Mouse (Mus musculus): ENCODE results near the gene Foxa3.

Foxa3 gene

GRCm38 (mm10) chr7:19028067-19028466 lies 4.7 kb upstream of the Foxa3 start:
- peak; percentile 54 for DNase-seq (ENCODE audit: low read depth, low spot score)

- DNase-seq (ENCODE audit: low read depth, low spot score), result peak; percentile 59
Observed at GRCm38 (mm10) chr7:19024581-19025255, 1.4 kb upstream of the Foxa3 start.

- DNase-seq (ENCODE audit: low read depth, low spot score), result peak; percentile 97
Observed at GRCm38 (mm10) chr7:19024096-19024506, 763 bp upstream of the Foxa3 start, which contains the start of gene Sympk. Gene Sympk (plus strand): TSS chr7:19024377.

- no peak for DNase-seq (ENCODE audit: low read depth, low spot score)
Observed at GRCm38 (mm10) chr7:19022189-19022958, 964 bp downstream of the Foxa3 start.

- no peak for DNase-seq (ENCODE audit: low read depth, low spot score)
Observed at GRCm38 (mm10) chr7:19021048-19021447, 2.3 kb downstream of the Foxa3 start.

- no peak for DNase-seq (ENCODE audit: low read depth, low spot score)
Observed at GRCm38 (mm10) chr7:19017909-19018308, 5.4 kb downstream of the Foxa3 start.

- DNase-seq (ENCODE audit: low read depth, low spot score), result no peak
Observed at GRCm38 (mm10) chr7:19016042-19016441, 7.3 kb downstream of the Foxa3 start.

- no peak for DNase-seq (ENCODE audit: low read depth, low spot score)
Observed at GRCm38 (mm10) chr7:19014452-19014851, 8.9 kb downstream of the Foxa3 start.

- no peak for DNase-seq (ENCODE audit: low read depth, low spot score)
Observed at GRCm38 (mm10) chr7:19012882-19013281, 10.5 kb downstream of the Foxa3 start.

GRCm38 (mm10) chr7:19012025-19012621 lies 11.2 kb downstream of the Foxa3 start:
- no peak for DNase-seq (ENCODE audit: low read depth, low spot score)

- DNase-seq (ENCODE audit: low read depth, low spot score), result no peak
Observed at GRCm38 (mm10) chr7:19010581-19010980, 12.8 kb downstream of the Foxa3 start.

GRCm38 (mm10) chr7:19007026-19007977 lies 16.0 kb downstream of the Foxa3 start:
- no peak for DNase-seq (ENCODE audit: low read depth, low spot score)

GRCm38 (mm10) chr7:19006476-19006875 lies 16.9 kb downstream of the Foxa3 start:
- DNase-seq (ENCODE audit: low read depth, low spot score), result peak; percentile 88

GRCm38 (mm10) chr7:19005417-19006121 lies 17.8 kb downstream of the Foxa3 start:
- DNase-seq (ENCODE audit: low read depth, low spot score), result no peak

- DNase-seq (ENCODE audit: low read depth, low spot score), result peak; percentile 50
Observed at GRCm38 (mm10) chr7:19004631-19005079, 18.7 kb downstream of the Foxa3 start.

- DNase-seq (ENCODE audit: low read depth, low spot score), result peak; percentile 95
Observed at GRCm38 (mm10) chr7:19003902-19004630, 19.3 kb downstream of the Foxa3 start, which contains the start of gene Irf2bp1. Gene Irf2bp1 (plus strand): TSS chr7:19004044.

GRCm38 (mm10) chr7:19002848-19003498 lies 20.4 kb downstream of the Foxa3 start:
- peak; percentile 97 for DNase-seq (ENCODE audit: low read depth, low spot score)

- DNase-seq (ENCODE audit: low read depth, low spot score), result no peak
Observed at GRCm38 (mm10) chr7:19002115-19002514, 21.2 kb downstream of the Foxa3 start.

- DNase-seq (ENCODE audit: low read depth, low spot score), result no peak
Observed at GRCm38 (mm10) chr7:19001807-19002085, 21.6 kb downstream of the Foxa3 start.

Data from A20 (cell line).